Mouse (Mus musculus) hindbrain, embryonic 10.5 days (tissue): Measurements from ENCODE around the gene Axin2. TPM values are rescaled to one million over a fixed set of nuclear protein-coding genes. Genes with fewer than 3 reads are reported as not detected.

Experiments used
- DNase-seq: peaks from one replicate; pipeline ENCODE4 v3.0.0-alpha.2; 2017; ENCODE audit warnings: low spot score
- H3K27ac ChIP-seq: fragments of 300-500 bp; sonication (generic); 2 replicates; pipeline ENCODE4 v1.5.1; 2016; ENCODE audit warnings: mild to moderate bottlenecking, moderate library complexity
- H3K27me3 ChIP-seq: fragments of 300-500 bp; sonication (generic); 2 replicates; pipeline ENCODE4 v1.6.1; 2016; ENCODE audit warnings: mild to moderate bottlenecking; ENCODE audit not compliant: poor library complexity, insufficient read depth, severe bottlenecking
- H3K36me3 ChIP-seq: fragments of 300-500 bp; sonication (generic); 2 replicates; pipeline ENCODE4 v1.6.1; 2016; ENCODE audit warnings: mild to moderate bottlenecking, moderate library complexity
- H3K4me1 ChIP-seq: fragments of 300-500 bp; sonication (generic); replicated peaks from 2 replicates; pipeline ENCODE4 v1.6.1; 2016; ENCODE audit warnings: mild to moderate bottlenecking
- H3K4me3 ChIP-seq: fragments of 300-500 bp; sonication (generic); 2 replicates; pipeline ENCODE4 v1.5.1; 2016; ENCODE audit warnings: mild to moderate bottlenecking, moderate library complexity
- H3K9me3 ChIP-seq: fragments of 300-500 bp; sonication (generic); 2 replicates; pipeline ENCODE4 v1.6.1; 2016; ENCODE audit warnings: mild to moderate bottlenecking, moderate library complexity
- WGBS: fragments of 180-500 bp; shearing (Covaris S2); methylation state at CpG from one replicate; pipeline ENCODE4 v1.1.7; 2016; 5-methylcytosine and 5-hydroxymethylcytosine counted together
- polyA plus RNA-seq: library from polyadenylated mRNA; unstranded; fragments of >200 nt; fragmentation: Nextera tagmentation; extraction: Ambion mirVana; gene quantifications from 2 replicates; pipeline ENCODE4 v1.2.1, GENCODE M21; 2016

Axin2 gene
- polyA plus RNA-seq, 1 experiment from 2014 or later = 18.0 TPM

GRCm38 (mm10) chr11:108925826-108926225, 5.7 kb downstream of the Axin2 start:
- 61% methylated on average over 9 of the region's 9 CpGs for WGBS

GRCm38 (mm10) chr11:108926345-108927092, 6.4 kb downstream of the Axin2 start:
- peaks cover 6% of the 10 kb centered on the region; the same call in 1 of the 2 replicates for H3K27me3 ChIP-seq
- H3K9me3 ChIP-seq = no peaks in the 10 kb centered on the region
- H3K27ac ChIP-seq = peak overlapping the region; percentile 82
- H3K4me3 ChIP-seq = peak overlapping the region; percentile 79
- H3K36me3 ChIP-seq = peaks cover 79% of the 10 kb centered on the region
- H3K4me1 ChIP-seq = peaks cover 91% of the 10 kb centered on the region
- WGBS = 49% methylated on average over 10 of the region's 10 CpGs
- no peak for DNase-seq

More at GRCm38 (mm10) chr11:108925826-108926225, 5.7 kb downstream of the Axin2 start:
- Histone ChIP-seq H3K36me3 (peaks cover 72% of the 10 kb centered on the region), H3K9me3 (no peaks in the 10 kb centered on the region), H3K4me1 (peaks cover 84% of the 10 kb centered on the region), H3K4me3 (peak overlapping the region; percentile 79), H3K27me3 (peaks cover 6% of the 10 kb centered on the region; the same call in 1 of the 2 replicates), H3K27ac (peak overlapping the region; percentile 100)
- no peak for DNase-seq

GRCm38 (mm10) chr11:108927093-108927444, 6.9 kb downstream of the Axin2 start:
- Histone ChIP-seq H3K36me3 (peaks cover 85% of the 10 kb centered on the region), H3K27me3 (peaks cover 6% of the 10 kb centered on the region; the same call in 1 of the 2 replicates), H3K27ac (peak overlapping the region; percentile 82), H3K4me3 (peak overlapping the region; percentile 79), H3K9me3 (no peaks in the 10 kb centered on the region), H3K4me1 (peaks cover 96% of the 10 kb centered on the region)
- 25% methylated on average over 13 of the region's 13 CpGs for WGBS
- no peak for DNase-seq

GRCm38 (mm10) chr11:108928096-108928495, 7.9 kb downstream of the Axin2 start:
- H3K9me3 ChIP-seq = 0 out of 2 replicates have a peak, but pooled peaks cover 6% of the 10 kb centered on the region
- peaks cover 94% of the 10 kb centered on the region for H3K36me3 ChIP-seq
- DNase-seq = no peak
- H3K4me3 ChIP-seq = peak overlapping the region; percentile 79
- WGBS = 25% methylated on average over 8 of the region's 8 CpGs
- peaks cover 96% of the 10 kb centered on the region for H3K4me1 ChIP-seq
- peak overlapping the region; percentile 85 for H3K27ac ChIP-seq
- peaks cover 6% of the 10 kb centered on the region; the same call in 1 of the 2 replicates for H3K27me3 ChIP-seq

- peak overlapping the region; percentile 79 for H3K4me3 ChIP-seq
- H3K9me3 ChIP-seq = 0 out of 2 replicates have a peak, but pooled peaks cover 6% of the 10 kb centered on the region
These were observed 8.6 kb downstream of the Axin2 start for GRCm38 (mm10) chr11:108928752-108929151.

GRCm38 (mm10) chr11:108929176-108929575, 9.0 kb downstream of the Axin2 start:
- WGBS = 48% methylated on average over 4 of the region's 4 CpGs
- no peak for DNase-seq
- Histone ChIP-seq H3K4me3 (peak overlapping the region; percentile 79), H3K9me3 (0 out of 2 replicates have a peak, but pooled peaks cover 6% of the 10 kb centered on the region), H3K27me3 (no peaks in the 10 kb centered on the region; the same call in 1 of the 2 replicates), H3K4me1 (peaks cover 95% of the 10 kb centered on the region), H3K36me3 (peaks cover 94% of the 10 kb centered on the region), H3K27ac (peak overlapping the region; percentile 85)

More at GRCm38 (mm10) chr11:108928752-108929151, 8.6 kb downstream of the Axin2 start:
- Histone ChIP-seq H3K4me1 (peaks cover 95% of the 10 kb centered on the region), H3K36me3 (peaks cover 94% of the 10 kb centered on the region), H3K27me3 (peaks cover 3% of the 10 kb centered on the region; the same call in 1 of the 2 replicates), H3K27ac (peak overlapping the region; percentile 85)
- DNase-seq = peak; percentile 69
- WGBS = 5% methylated on average over 7 of the region's 7 CpGs

- peaks cover 95% of the 10 kb centered on the region for H3K4me1 ChIP-seq
- WGBS = 61% methylated on average over 6 of the region's 6 CpGs
- no peaks in the 10 kb centered on the region; the same call in 1 of the 2 replicates for H3K27me3 ChIP-seq
- 0 out of 2 replicates have a peak, but pooled peaks cover 6% of the 10 kb centered on the region for H3K9me3 ChIP-seq
- DNase-seq = no peak
- H3K36me3 ChIP-seq = peaks cover 94% of the 10 kb centered on the region
- peak overlapping the region; percentile 79 for H3K4me3 ChIP-seq
- H3K27ac ChIP-seq = peak overlapping the region; percentile 85
These were observed 9.6 kb downstream of the Axin2 start for GRCm38 (mm10) chr11:108929700-108930099.

- H3K36me3 ChIP-seq = peaks cover 94% of the 10 kb centered on the region
- no peaks in the 10 kb centered on the region; the same call in 1 of the 2 replicates for H3K27me3 ChIP-seq
- peak; percentile 58 for DNase-seq
- peak overlapping the region; percentile 85 for H3K27ac ChIP-seq
- WGBS = 17% methylated on average over 3 of the region's 3 CpGs
- peaks cover 95% of the 10 kb centered on the region for H3K4me1 ChIP-seq
- 0 out of 2 replicates have a peak, but pooled peaks cover 6% of the 10 kb centered on the region for H3K9me3 ChIP-seq
- H3K4me3 ChIP-seq = peak overlapping the region; percentile 35
These were observed 10.5 kb downstream of the Axin2 start for GRCm38 (mm10) chr11:108930612-108931011.

GRCm38 (mm10) chr11:108933835-108934234, 13.7 kb downstream of the Axin2 start:
- WGBS = 81% methylated on average over 9 of the region's 9 CpGs
- H3K27ac ChIP-seq = peak overlapping the region; percentile 86
- no peak for DNase-seq
- no peak overlapping the region for H3K4me3 ChIP-seq
- peaks cover 3% of the 10 kb centered on the region; the same call in 1 of the 2 replicates for H3K27me3 ChIP-seq
- H3K9me3 ChIP-seq = 0 out of 2 replicates have a peak, but pooled peaks cover 6% of the 10 kb centered on the region
- peaks cover 90% of the 10 kb centered on the region for H3K4me1 ChIP-seq
- peaks cover 100% of the 10 kb centered on the region for H3K36me3 ChIP-seq

GRCm38 (mm10) chr11:108935128-108935868, 15.1 kb downstream of the Axin2 start:
- Histone ChIP-seq H3K9me3 (peaks cover 13% of the 10 kb centered on the region; the same call in 1 of the 2 replicates), H3K27me3 (0 out of 2 replicates have a peak, but pooled peaks cover 3% of the 10 kb centered on the region), H3K4me1 (peaks cover 82% of the 10 kb centered on the region), H3K4me3 (peak overlapping the region; percentile 29), H3K36me3 (peaks cover 100% of the 10 kb centered on the region), H3K27ac (peak overlapping the region; percentile 86)
- WGBS = 35% methylated on average over 18 of the region's 18 CpGs
- DNase-seq = peak; percentile 65

- peak overlapping the region; percentile 86 for H3K27ac ChIP-seq
- H3K4me1 ChIP-seq = peaks cover 81% of the 10 kb centered on the region
- DNase-seq = no peak
- peaks cover 100% of the 10 kb centered on the region for H3K36me3 ChIP-seq
- WGBS = 75% methylated on average over 18 of the region's 18 CpGs
- peaks cover 13% of the 10 kb centered on the region; the same call in 1 of the 2 replicates for H3K9me3 ChIP-seq
- H3K4me3 ChIP-seq = peak overlapping the region; percentile 29; the same call in 1 of the 2 replicates
- H3K27me3 ChIP-seq = 0 out of 2 replicates have a peak, but pooled peaks cover 3% of the 10 kb centered on the region
These were observed 16.1 kb downstream of the Axin2 start for GRCm38 (mm10) chr11:108936016-108936792.
